Mouse (Mus musculus): ENCODE data around the gene Olfr384.
"Not testable (repeated sequence)": the region's sequence is repeated elsewhere in the genome, so short reads cannot be mapped to it uniquely, and the experiment has no call there.

The Olfr384 gene

GRCm38 (mm10) chr11:73598294-73598693 is at the start of gene Olfr384:
Olfr384 (plus strand) TSS chr11:73598594.
- no peak for DNase-seq

- no peak for DNase-seq
Measured at GRCm38 (mm10) chr11:73579871-73580270, 18.5 kb upstream of the Olfr384 start.

DNA sequence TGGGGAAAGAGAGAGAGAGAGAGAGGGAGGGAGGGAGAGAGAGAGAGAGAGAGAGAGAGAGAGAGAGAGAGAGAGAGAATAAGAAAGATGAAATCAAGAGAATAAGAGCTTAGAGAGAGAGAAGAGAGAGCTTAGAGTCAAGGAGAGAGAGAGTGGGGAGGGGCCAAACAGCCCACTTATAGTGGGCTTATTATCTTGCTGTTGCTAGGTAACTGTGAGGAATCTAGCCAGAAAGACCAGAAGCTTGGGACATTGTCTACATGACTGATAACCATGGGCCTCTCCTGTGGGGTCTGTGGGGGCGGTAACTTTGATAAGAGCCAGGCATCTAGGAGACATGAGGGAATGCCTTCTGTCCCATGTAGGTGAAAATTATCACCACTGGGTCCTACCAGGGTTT is 15.2 kb upstream of the Olfr384 start:
- DNase-seq = not testable (repeated sequence)

DNA sequence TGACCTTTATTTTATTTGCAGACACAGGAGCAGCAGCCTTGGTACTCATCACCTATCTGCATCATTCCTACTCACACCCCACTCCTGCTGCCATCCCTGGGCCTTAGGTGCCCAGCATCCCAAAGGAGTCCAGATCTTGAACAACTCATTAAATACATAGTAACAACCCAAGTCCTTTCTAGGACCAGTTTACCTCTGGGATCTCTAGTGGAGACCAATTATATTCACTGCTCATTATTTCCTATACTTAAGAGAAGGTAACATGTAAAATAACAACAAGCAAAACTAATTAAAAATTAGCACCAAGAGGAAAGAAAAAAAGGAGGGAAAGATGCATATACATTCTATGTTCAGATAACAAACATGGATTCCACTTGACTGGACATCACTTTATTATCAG is 5.5 kb upstream of the Olfr384 start, which contains the start of gene Olfr385:
Gene Olfr385 (minus strand): TSS at position 101 of the 400 bp plus-strand sequence.
- DNase-seq = no peak
